Mouse (Mus musculus) liver, adult (tissue): ENCODE data around the gene Odf3l1.

Experiments
- GATA4 ChIP-seq: IDR thresholded peaks from 2 replicates; pipeline ENCODE4 v1.6.1; 2014; ENCODE audit warnings: mild to moderate bottlenecking, low read length; ENCODE audit not compliant: insufficient replicate concordance

The Odf3l1 gene

GRCm38 (mm10) chr9:56832900-56833299, 31.6 kb downstream of the Odf3l1 start:
- TF ChIP-seq GATA4: no peak

GRCm38 (mm10) chr9:56831904-56832303, 32.6 kb downstream of the Odf3l1 start:
- TF ChIP-seq GATA4: no peak

GRCm38 (mm10) chr9:56830162-56830561, 34.3 kb downstream of the Odf3l1 start:
- TF ChIP-seq GATA4: no peak

GRCm38 (mm10) chr9:56828841-56829240, 35.6 kb downstream of the Odf3l1 start:
- TF ChIP-seq GATA4: no peak

GRCm38 (mm10) chr9:56828146-56828545, 36.3 kb downstream of the Odf3l1 start:
- TF ChIP-seq GATA4: no peak

- no peak for TF ChIP-seq GATA4
Measured at GRCm38 (mm10) chr9:56825476-56826213, 38.8 kb downstream of the Odf3l1 start.

GRCm38 (mm10) chr9:56824900-56825299, 39.6 kb downstream of the Odf3l1 start:
- TF ChIP-seq GATA4: no peak

GRCm38 (mm10) chr9:56810916-56811315, 53.6 kb downstream of the Odf3l1 start:
- TF ChIP-seq GATA4: no peak

- TF ChIP-seq GATA4: no peak
Measured at GRCm38 (mm10) chr9:56807990-56808389, 56.5 kb downstream of the Odf3l1 start.

- no peak for TF ChIP-seq GATA4
Measured at GRCm38 (mm10) chr9:56803146-56803545, 61.3 kb downstream of the Odf3l1 start.
